Mouse (Mus musculus): ENCODE measurements around the gene Rgs19. TPM values are rescaled to one million over a fixed set of nuclear protein-coding genes. Genes with fewer than 3 reads are reported as not detected.

The Rgs19 gene
- total RNA-seq, 2 experiments from 2014 or later: 33.1 to 98.9 TPM

- no peak for ATAC-seq (replicated peaks; ENCODE audit: low FRiP score, poor library complexity, severe bottlenecking)
These were observed 8.1 kb downstream of the Rgs19 start for GRCm38 (mm10) chr2:181685686-181686085.

- no peak for ATAC-seq (replicated peaks; ENCODE audit: low FRiP score, poor library complexity, severe bottlenecking)
These were observed 9.1 kb downstream of the Rgs19 start for GRCm38 (mm10) chr2:181684713-181685112.

GRCm38 (mm10) chr2:181683381-181683780 lies 10.4 kb downstream of the Rgs19 start:
- ATAC-seq (replicated peaks; ENCODE audit: low FRiP score, poor library complexity, severe bottlenecking): no peak

DNA sequence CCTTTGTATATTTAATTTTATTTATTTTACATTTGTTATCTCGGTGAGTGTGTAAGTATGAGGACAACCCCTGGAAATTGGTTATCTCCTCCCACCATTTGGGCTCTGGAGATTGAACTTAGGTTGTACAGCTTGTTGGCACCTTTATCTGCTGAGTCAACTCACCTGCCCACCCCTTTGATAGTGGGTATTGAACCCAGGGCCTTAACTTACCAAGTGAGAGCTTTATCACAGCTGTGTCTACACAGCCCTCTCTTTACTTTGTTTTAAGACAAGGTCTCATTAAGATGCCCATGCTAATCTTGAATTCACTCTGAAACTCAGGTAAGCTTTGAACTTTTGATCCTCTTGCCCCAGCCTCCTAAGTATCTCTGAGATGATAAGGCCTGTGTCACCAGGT lies 11.8 kb downstream of the Rgs19 start:
- no peak for ATAC-seq (replicated peaks; ENCODE audit: low FRiP score, poor library complexity, severe bottlenecking)

GRCm38 (mm10) chr2:181680716-181681117 lies 13.1 kb downstream of the Rgs19 start:
- no peak for ATAC-seq (replicated peaks; ENCODE audit: low FRiP score, poor library complexity, severe bottlenecking)

DNA sequence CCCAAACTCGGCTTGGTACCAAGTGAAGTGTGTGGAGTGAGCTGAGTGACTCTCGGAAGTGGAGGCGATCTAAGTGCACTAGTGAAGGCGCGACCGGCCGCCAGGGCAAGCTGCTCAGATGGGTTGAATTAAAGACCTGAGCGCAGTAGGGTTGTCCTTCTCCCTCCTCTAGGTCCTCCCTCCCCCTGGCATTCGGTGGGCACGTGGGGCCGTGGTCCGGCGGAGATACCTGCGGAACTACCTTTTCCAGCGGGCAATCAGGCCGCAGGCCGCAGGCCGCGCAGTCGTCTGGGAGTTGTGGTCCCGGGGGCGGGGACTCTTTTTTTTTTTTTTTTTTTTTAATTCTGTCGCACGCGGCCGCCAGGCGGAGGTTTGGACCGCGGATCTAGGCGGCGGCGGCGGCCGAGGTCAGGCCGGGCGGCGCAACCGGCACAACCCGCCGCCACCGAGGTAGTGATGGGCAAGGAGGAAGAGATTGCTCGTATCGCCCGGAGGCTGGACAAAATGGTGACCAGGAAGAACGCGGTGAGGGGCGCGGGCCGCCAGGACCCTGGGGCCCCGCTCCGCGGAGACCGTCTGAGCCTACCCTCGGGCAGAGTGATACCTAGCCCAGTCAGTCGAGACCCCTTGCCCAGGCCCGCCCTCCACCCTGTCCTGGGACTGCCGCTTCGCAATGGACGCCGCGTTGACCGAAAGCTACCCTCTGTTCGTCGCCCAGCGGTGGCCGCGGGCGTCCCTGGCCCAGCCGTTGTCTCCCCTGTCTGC lies 13.6 kb downstream of the Rgs19 start, which contains the start of gene Tcea2:
TSS of gene Tcea2 (plus strand) at position 360 of the 765 bp plus-strand sequence.
- ATAC-seq (replicated peaks; ENCODE audit: low FRiP score, poor library complexity, severe bottlenecking): peak; percentile 26; the same call in 1 of the 2 replicates

GRCm38 (mm10) chr2:181678780-181679179 lies 15.0 kb downstream of the Rgs19 start:
- ATAC-seq (replicated peaks; ENCODE audit: low FRiP score, poor library complexity, severe bottlenecking): no peak

GRCm38 (mm10) chr2:181677755-181678098 lies 16.1 kb downstream of the Rgs19 start:
- no peak for ATAC-seq (replicated peaks; ENCODE audit: low FRiP score, poor library complexity, severe bottlenecking)

GRCm38 (mm10) chr2:181677096-181677754 lies 16.6 kb downstream of the Rgs19 start:
- no peak for ATAC-seq (replicated peaks; ENCODE audit: low FRiP score, poor library complexity, severe bottlenecking)

DNA sequence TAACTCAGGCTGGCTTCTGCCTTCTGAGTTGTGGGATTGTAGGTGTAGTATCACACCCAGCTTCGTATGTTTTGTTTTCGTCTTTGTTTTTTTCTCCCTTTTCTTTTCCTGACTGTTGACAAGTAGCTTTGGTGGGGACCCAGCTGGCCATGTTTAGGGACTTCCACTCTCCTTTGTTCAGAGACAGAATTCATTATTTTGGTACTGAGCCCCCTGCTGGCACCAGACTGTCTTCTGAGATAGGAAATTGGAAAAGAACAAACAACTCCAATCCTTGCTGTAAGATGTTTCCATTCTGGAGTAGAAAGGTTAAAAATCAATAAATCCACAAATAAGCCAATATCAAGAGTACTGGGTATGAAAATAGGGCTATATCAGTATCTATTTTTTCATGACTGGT lies 17.4 kb downstream of the Rgs19 start:
- ATAC-seq (replicated peaks; ENCODE audit: low FRiP score, poor library complexity, severe bottlenecking): no peak

DNA sequence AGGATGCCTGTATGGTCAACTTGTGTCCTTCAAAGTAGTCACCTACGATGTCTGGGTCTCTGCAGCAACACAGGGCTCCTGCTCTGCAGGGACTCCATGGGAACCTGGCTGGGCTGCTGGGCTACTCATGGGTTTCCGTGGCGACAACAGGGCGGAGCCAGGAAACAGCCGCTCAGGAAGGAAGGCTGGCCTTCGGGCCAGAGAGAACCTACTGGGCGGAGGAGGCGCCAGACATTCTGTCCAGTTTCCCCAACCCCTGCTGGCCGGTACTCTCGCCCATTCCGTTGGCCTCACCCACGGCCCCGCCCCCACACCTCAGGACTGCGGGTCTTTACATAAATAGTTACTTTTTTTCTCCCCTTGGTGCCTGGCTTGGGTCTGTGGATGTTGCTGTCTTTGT lies 18.3 kb downstream of the Rgs19 start:
- no peak for ATAC-seq (replicated peaks; ENCODE audit: low FRiP score, poor library complexity, severe bottlenecking)

GRCm38 (mm10) chr2:181674934-181675333 lies 18.8 kb downstream of the Rgs19 start:
- ATAC-seq (replicated peaks; ENCODE audit: low FRiP score, poor library complexity, severe bottlenecking): no peak

DNA sequence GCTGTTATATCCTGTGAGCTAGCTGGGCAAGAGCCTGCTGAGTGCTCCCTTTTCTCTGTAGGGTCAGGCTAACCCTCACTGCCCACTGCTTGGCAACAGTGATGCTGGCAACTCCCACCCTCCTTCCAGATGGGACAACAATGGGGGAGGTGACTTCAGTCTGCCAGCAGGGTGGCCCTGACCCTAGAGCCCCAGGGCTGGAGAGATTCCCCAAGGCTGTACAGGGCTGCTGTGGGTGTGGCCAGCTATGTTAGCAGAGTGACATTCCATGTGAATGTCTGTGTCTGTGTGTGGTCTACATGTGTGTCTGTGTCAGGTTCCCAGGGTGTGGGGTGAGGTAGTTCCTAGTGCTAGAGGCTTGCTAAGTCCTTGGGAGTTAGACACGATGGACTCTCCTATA lies 20.3 kb downstream of the Rgs19 start:
- no peak for ATAC-seq (replicated peaks; ENCODE audit: low FRiP score, poor library complexity, severe bottlenecking)

DNA sequence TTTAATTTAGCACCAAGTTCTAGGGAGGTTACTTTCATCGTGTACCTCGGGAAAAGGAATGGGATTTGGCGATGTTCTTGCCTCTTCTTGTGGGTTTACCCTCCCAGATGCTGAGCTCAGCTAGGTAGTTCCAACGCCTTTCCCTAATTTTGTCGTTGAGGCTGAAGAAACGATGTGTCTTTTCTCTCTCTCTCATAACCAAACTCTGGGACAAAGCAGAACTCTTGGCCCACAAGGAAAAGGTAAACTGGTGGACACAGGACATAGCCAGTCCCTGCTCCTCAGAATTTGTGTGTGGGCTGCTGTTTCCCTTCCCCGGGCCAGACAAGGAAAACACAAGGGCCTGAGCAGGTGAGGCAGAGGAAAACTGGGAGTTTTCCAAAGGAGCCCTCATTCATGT lies 21.8 kb downstream of the Rgs19 start:
- no peak for ATAC-seq (replicated peaks; ENCODE audit: low FRiP score, poor library complexity, severe bottlenecking)

DNA sequence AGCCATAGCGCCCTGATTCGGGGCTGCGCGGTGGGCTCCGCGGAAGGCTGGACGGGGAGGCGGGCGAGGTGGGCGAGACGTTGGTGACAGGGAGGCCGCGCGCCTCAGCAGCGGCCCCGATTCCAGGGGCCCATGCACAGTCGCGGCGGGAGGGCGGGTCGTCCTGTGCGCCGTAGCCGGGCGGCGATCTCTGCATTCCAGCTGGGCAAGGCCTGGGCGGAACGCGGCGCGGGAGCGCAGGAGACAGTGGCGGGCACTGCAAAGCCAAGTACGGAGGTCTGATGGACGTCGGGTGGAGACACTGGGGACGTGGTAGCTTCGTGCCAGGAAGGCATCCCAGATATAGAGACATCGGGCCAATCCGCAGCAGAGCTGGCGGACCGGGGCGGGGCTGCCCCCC lies 22.5 kb downstream of the Rgs19 start, which contains the start of gene Sox18:
TSS of gene Sox18 (minus strand) at position 315 of the 400 bp plus-strand sequence.
- ATAC-seq (replicated peaks; ENCODE audit: low FRiP score, poor library complexity, severe bottlenecking): no peak

DNA sequence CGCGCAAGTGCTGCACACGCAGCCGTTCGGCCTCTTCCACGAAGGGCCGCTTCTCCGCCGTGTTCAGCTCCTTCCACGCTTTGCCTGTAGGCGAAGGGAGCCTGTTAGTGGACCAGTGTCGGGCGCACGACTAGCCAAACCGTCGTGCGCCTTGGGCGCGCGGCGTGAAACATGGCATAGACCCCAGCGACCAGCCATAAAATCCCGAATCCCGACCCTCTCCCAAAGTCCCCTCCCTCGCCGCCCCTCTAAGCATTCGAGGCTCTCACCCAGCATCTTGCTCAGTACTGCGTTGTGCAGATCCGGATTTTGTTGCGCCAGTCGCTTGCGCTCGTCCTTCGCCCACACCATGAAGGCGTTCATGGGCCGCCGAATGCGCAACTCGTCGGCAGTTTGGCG lies 22.9 kb downstream of the Rgs19 start:
- ATAC-seq (replicated peaks; ENCODE audit: low FRiP score, poor library complexity, severe bottlenecking): no peak

DNA sequence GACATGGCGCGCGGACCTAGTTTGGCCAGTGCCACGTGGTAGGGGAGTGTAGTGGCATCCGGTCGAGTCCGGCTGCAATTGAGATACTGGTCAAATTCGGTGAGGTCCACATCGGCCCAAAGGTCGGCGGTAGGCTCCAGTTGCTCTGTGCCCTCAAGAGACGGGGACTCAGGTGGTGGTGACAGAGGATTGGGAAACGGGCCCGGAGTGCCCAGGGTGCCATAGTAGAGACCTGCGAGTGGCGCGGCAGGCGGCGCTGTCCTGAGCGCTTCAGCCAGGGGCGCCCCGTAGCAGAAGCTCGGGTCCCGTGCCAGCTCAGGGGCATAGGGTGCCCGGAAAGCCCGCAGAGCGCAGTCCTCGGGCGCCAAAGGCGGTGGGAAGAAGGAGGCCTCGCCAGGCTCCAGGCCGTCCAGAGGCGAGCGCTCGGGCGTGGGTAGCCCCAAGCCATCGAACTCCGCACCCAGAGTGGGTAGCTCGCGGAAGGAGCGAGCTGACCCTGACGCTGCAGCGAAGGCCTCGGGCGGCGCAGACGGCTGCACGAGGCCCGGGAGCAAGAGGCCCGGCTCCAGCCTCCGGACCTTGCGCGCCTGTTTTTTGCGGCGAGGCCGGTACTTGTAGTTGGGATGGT lies 23.4 kb downstream of the Rgs19 start:
- no peak for ATAC-seq (replicated peaks; ENCODE audit: low FRiP score, poor library complexity, severe bottlenecking)

GRCm38 (mm10) chr2:181663298-181663630 lies 30.5 kb downstream of the Rgs19 start:
- ATAC-seq (replicated peaks; ENCODE audit: low FRiP score, poor library complexity, severe bottlenecking): no peak

DNA sequence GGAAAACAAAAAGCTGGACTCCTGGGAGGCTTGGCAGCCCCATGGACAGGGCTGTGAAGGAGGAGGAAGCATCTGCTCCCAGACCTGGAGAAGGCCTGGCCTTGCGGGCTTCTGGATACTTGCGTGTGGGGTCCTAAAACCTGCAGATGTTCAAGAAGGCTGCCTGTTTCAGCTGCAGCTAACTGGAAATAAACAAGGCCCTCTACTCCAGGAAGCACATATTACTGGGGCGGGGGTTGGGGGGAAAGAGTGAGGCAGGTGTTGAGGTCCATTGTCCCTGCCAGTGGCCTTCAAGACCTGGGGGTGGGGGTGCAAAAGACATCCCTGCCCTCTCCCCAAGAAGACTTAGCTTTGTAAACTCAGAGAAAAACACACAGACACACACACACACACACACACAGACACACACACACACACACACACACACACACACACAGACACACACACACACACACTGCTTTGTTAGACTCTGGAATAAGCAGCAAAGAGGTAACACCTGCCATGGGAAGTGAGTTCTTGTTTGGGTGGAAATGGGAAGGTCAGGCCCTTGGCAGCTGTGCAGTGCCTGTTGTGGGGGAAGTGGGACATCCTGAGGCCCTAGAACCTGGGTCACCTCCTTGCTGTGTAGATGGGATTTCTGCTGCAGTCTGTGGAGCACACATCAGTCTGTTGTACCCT lies 31.0 kb downstream of the Rgs19 start:
- no peak for ATAC-seq (replicated peaks; ENCODE audit: low FRiP score, poor library complexity, severe bottlenecking)

DNA sequence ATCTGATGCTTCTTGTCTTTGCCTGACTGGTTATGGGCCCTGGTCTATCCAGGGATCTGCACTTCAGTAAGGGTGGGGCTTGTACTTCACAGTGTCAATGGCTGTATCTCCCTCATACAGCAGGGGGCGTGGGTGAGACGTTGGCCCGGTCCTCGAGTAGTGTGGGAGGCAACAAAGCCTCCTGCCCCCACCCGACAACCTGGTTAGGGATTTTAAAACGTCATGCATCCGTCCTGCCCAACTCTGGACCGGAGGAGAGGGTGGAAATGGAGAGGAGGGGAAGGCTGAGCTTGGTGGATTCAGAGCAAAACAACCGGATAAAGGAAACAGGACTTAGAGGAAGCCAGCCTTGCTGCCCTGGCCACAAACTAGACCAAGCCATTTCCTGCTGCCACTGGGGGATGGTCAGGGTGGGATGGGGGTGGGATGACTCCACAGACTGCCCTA lies 34.1 kb downstream of the Rgs19 start:
- ATAC-seq (replicated peaks; ENCODE audit: low FRiP score, poor library complexity, severe bottlenecking): 0 out of 2 replicates have a peak, but pooled peaks have one; percentile 22
